Mouse (Mus musculus): ENCODE data around the gene Efcab7.

Gene Efcab7

DNA sequence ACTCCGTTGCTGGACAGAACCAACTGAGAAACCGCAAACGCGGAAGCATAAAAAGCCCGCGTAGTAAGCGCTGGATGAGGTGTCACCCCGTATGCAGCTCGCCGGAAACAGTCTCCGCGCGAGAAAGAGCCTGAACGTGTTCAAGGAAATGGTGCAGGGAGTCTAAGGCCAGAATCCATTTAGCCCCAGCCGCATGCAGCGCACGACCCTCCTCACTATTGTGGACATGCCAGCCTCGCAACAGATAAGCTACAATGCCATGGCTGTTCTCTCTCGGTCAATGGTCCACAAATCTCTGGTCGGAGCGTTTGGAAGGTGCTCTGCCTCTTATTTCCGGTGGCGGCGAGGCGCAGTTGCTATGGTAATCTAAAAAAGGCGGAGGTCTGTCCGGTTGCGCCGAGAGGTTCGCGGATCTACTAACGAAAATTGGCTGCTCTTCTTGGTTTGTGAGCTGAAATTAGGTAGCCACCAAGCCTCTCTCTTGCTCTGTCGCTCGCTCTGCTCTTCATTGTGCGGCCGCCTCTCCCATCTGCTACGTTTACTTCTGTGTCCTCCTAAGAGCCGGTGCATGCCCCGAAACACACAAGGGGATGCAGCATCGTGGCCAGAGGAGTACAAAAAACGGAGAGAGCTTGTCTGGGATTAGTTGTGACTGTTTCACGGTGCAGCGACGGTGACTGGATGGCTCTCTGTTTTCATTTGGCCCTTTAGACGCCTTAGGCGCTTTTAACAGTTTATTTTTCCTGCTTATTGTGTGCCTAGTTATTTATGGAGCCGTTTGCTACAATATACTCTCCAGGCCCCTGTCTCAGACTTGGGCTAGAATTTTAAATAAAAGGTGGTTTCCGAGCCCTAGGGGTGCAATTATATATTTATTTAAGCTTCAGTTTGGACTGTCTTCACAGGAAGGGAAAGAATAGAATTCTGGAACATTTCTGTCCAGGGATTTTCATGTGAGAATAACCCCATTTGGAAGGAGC, at the start of gene Efcab7:
Gene Efcab7, plus strand, starts transcription at position 105 of the 980 bp plus-strand sequence.
- DNase-seq = peak; percentile 89

DNA sequence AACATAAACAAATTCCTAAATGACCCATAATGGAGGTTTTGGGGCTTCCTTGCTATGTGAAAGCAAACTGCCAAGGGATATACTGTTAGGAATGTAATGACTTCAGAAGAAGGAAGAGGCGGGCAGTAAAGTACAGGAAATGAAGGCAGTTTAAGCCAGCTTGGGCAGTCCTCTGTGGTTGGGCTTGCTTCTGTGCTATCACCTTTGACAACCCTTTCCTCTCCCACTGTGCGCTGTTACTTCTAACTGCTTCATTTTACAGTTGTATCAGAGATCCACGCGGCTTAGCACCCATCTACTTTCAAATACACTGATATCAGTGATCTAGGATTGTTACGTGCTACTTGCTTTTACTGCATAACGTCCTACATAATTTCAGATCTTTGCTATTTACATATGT, 36.6 kb upstream of the Efcab7 start:
- DNase-seq = no peak

DNA sequence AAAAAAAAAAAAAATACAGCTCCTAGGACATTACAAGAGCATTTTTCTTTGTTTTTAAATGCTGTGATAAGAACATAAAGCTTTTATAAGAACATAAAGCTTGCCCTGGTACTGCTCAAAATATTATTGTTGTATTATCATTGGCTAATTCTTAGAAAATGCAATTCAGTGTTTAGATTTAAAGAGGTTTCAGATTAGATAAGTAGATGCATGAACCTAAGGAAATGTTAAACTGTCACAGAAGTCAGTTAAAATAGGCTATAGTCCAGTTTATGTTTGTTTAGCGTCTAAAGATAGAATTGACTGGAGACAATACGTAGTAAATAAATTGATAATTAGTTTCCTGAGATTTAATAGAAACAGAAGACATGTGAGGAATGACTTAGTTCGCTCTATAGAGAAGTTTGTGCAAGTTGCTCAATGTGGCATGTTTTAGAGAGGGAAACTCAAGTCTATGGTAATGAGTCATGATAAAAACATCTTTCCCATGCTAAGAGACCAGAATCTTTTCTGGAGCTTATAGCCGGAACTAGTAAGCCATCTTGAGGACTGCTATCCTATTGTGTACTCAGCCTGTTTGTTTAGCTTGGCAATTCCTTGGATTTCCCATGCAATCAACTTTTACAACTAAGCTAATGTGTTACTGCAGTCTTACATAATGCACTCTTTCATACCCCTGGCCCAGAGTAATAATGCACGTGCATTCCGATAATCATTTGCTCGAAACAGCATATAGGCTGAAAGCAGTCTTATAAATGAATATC, 12.1 kb upstream of the Efcab7 start:
- DNase-seq = no peak

DNA sequence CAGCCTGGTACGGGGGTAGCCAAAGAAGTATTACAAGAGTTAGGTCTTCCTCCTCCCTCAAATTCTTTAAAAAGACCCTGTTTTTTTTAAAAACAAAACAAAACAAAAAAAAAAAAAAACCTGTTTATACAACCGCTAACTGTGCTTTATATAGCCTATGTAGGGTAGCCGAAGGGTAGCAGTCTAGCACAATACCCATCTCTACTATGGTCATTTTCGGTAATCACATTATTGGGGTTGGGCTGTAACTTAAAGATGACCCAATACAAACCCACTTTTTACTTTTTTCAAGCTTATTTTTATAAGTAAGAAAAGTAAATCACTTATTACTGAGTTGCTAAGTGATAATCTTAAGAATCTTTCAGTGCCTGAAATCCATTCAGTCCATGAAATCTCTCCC, 661 bp upstream of the Efcab7 start:
- no peak for DNase-seq

DNA sequence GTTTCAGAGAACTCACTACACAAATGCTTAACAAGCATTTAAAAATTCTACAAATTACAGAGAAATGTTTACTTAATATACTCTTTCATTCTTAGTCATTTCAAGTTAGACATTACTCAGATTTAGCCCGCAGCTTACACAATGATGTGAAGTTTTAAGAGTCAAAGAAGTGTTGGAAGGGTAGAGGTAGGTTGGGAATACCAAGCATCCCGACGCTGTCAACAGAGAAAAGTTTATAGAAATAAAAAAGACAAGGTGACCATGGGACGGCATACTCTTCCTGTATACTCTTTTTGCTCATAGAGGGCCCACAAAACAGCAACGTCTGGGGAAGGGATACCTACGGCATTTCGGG, 282 bp upstream of the Efcab7 start:
- no peak for DNase-seq

DNA sequence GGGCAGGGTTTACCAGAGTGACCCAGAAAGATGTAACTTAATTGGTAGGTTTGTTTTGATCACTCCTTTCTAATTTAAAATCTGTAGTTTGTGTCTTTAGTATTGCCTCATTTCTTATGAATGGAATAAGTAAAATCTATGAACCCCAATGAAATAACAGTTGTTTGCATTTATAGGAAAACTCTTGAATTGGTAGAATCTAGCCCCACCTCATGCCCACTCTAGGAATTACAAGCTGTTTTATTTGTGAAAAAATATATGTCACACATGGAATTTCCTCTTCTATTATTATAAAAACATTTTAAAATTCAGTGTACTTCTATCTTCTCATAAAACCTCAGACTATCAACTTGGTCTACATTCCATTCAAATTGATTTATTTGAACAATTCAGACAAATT, 52.9 kb downstream of the Efcab7 start:
- peak; percentile 38 for DNase-seq

DNA sequence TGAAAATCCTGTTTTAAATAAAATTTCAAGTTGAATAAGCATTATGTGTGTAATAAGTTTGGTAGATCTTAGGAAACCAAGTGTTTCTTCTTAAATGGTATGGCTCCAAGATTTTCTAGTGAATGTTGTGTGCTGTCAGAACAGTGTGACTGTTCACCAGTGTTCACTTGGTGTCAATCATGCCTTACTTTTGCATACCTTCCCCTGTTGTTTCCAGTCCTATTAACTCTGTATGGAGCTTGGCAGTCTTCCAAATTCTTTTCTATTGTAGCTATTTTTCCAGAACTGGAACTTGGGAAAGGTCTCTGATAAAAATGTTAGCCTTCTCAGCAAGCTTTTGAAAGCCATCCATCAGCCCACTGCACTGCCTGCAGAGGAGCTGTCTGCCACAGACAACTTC, 53.4 kb downstream of the Efcab7 start:
- DNase-seq = no peak

DNA sequence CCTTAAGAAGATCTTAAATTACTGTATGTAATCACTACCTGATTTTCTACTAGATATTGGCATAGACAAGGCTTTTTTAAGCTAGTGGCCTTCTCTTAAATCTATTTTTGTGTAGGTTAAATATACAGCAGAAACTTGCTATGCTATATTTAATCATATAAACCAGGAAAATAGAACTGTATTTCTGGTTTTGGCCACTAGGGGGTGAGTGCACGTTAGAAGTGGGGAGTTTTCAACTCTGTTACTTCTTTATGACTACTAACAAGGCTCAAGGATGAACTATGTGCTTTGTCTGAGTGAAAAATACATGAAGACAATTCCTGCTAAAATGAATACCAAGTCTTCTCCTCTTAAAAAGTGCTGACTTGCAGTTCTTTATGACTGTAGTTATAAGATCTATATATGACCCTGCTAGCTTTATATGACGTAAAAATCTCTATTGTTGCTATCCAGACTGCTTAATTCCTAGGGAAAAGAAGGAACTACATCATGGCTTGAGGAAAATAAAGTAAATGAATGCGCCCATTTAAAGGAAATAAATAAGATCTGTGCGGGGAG, 85.0 kb downstream of the Efcab7 start:
- DNase-seq = no peak

DNA sequence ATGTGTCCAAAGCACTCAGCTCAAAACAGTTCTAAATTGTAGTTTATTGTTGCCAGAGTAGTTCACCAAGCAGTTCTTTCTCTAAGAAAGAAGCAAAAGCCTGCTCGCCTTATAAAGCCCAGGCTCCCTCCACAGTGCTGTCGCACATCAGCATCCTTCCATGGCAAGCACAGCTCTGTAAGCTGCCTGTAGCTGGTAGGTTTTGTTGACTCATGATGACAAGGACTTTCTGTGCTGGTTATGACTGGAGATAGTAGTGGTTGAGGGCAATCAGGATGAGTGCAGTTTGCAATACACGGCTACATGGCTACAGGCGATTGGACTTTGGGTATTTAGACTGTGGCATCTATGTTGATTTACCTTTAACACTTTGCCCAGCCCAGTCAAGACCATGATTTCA, 97.4 kb downstream of the Efcab7 start:
- DNase-seq = no peak

DNA sequence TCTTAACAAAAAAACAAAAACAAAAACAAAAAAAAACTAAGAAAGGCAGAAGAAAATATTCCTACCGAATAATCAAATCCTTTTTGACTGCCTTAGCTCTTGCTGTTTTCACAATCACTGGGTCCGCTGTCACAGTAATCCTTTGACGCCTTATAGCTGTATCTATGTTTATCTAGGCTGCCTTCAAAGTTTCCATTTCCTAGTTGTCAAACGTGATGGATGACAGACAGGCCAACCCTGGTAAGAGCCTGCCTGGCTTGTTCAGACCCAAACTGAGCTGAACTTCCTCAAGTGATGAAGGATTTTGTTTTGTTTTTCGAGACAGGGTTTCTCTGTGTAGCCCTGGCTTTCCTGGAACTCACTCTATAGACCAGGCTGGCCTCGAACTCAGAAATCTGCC, 99.5 kb downstream of the Efcab7 start:
- DNase-seq = no peak

DNA sequence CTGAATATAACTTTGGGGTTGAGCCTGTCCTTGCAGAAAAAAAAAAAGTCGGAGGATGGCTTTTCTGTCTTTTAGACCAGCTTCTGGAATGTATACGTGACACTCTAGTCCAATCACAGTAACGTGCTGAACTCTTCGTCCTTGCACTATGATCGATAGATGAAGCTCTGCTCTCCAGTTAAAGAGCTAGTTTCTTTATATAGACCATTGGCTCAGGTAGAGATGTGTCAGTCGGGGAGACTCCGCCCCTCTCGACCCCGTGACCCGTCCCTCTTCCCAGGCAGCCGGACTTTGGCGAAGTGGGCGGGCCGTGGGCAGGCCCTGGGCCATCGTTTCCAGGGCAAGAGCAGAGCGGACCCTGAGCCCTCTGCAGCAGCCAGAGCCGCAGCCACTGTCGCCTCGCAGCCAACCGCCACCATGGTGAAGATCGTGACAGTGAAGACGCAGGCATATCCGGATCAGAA, 100.2 kb downstream of the Efcab7 start, which contains the start of gene Pgm1:
Gene Pgm1, plus strand, starts transcription at position 266 of the 464 bp plus-strand sequence.
- DNase-seq = peak; percentile 90

DNA sequence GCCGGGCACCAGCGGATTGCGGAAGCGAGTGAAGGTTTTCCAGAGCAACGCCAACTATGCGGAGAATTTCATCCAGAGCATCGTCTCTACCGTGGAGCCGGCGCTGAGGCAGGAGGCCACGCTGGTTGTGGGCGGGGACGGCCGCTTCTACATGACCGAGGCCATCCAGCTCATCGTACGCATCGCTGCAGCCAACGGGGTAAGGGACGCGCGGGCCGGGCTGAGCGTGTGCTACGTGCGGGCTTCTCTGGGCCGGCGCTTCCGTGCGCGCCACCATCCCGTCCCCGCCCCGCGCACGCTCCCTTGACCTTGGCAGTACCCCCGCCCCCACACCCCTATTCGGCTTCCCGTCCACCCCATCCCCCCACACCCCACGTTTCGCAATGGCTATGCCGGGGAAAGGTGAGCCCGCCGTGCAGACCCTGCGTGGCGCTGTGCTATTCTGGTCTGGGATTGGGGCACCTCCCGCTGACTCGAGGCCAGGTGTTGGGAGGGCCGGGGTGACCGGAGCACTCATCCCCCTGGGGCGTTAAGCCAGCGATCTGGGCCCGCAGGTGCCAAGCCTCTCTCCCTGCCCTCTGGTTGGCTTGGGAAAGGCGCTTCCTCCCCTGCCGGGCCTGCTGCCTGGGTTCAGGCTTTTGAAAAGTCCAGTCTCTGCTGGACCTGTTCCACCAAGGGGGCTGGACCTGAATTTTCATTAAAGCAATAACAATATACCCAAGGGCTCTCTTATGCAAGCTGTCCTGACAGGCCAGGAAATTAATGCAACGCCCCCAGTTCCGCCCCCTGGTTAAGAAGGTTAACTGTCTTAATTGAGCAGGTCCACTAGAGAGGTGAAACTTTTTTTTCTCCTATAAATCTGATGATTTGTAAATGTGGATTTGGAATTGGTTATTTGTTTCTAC, 100.9 kb downstream of the Efcab7 start, which contains the start of gene Itgb3bp:
Gene Itgb3bp, minus strand, starts transcription at position 201 of the 905 bp plus-strand sequence.
- peak; percentile 81 for DNase-seq

DNA sequence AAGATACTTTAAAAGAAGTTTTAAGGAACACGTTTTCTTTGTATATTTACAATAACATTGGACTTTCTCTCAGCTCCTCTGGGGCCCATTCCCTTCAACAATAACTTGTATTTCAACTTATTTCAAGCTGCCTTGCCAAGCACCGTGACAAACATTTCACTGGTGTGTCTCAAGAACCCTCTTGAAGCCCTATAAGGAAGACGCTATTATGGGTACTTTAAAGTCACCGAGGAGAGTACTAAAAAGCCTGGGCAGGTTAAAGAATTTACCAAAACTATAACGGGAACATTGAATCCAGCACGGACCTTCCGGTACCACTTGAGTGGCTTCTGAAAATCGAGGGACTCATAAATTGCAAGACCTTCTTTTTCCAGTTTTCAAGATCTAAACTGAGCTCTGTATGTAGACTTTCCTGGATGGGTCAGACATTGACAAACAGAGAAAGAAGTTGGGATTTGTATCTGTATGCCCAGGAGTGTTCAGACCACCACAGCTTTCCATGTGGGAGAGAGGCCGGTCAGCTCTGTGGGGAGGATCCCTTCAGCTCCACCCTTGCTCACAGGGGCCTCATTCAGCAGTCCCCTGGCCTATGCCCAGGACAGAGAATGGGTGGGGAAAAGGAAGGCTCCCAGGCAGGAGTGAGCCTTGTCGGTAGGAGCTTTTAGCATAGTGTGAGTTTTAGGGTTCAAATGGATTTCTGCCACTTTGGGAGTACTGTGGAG, 101.7 kb downstream of the Efcab7 start:
- peak; percentile 20 for DNase-seq

DNA sequence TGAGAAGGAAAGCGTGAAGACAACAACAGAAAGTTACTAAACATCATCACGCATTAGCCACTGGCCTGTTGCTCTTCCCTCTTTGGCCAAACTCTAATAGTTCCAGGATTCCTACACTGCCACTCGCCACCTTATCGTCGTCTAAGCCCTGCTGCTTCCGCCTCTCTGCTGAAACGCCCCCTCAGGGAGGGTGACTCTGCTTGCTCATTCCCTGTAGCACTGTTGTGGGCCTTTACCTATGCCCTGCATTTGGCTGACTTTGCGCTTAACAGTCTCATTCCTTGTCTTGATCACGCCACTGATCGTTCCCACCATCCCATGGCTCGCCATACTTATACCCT, 102.2 kb downstream of the Efcab7 start:
- no peak for DNase-seq

DNA sequence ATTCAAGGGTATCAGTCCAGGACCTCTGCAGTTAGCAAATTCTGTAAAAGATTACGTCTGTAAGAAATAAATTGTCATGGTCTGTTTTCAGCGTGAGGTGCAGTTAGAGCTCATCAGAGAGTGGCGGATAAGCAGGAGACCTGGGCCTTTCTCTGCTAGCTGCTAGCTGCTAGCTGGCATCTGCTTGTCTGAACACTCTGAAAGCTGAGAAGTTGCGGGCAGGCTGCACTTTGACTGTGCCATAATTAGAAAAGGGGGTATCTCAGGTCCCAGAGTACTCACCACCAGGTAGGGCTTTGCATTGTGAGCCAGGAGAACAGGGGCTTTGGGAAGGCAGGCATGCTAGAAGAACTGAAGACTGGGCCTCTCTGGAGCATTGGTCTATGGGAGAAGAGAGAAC, 102.8 kb downstream of the Efcab7 start:
- no peak for DNase-seq

DNA sequence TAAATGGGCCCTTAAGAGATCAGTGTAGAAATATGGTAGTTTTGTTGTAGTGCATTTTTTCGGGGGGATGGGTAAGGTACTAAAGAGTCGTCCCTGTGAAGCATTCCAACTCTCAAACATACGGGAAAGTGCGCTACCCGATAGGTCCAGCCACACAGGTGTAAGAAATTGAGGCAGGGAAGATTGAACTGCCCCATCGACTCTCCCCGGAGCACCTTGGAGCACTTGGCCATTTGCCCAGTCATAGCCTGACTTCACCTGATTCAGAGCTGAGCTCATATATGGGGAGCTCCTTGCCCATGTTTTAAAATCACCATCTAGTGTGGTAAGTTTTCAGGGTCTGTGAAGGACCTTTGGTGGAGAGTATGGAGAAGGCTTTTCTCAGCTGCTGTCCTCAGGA, 105.9 kb downstream of the Efcab7 start:
- peak; percentile 24 for DNase-seq

DNA sequence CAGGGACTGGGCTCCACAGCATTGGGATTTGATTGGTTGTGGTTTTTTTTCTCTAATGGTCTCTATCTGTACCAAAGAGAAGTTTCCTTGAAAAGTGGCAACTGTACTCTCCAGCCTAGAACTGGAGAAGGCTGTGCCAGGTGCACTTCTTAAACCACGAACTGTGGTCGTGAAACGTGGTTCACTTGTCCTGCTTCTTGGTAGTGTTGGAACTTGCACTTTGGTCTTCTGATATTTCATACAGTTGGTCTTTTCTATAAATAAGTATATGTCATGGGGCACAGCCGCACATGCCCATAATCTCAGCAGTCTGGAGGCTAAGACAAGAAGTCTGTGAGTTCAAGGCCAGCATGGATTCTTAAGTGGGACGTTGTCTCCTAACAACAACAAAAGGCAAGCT, 107.3 kb downstream of the Efcab7 start:
- no peak for DNase-seq

DNA sequence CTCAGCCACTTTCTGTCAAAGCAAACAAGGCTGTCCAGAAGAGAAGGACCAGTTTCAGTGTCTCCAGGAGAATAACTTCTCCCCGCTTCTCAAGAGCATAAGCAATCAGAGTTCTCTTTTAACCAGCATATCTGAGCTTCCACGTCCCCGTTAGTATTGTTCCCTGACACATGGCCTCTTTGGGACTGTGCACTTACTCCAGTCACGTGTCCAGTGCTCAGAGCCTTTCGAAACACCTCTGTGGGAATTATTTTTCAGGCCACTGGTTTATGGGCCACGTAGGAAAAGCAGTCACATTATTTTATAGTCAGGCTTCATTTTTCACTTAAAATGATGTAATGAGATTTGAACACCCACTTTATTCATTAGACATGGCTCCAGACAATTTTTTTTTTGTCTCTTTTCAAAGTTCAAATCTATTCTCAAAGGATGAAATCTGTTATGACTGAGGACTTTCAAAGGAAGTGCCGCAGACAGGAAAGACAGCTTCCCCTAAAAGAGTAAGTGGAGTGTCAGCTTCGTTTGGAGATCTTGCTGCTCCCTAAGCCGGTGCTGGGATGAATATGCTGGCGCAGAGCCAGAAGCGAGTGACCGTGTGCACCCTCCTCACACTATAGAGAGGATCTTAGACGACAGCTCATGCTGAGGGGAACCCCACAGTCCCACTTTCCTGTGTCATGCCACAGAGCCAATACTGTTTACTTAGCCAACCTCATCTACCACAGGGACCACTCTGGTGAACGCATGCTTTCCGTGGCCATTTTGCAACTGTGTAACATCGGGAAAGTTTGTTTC, 110.9 kb downstream of the Efcab7 start:
- DNase-seq = peak; percentile 33

DNA sequence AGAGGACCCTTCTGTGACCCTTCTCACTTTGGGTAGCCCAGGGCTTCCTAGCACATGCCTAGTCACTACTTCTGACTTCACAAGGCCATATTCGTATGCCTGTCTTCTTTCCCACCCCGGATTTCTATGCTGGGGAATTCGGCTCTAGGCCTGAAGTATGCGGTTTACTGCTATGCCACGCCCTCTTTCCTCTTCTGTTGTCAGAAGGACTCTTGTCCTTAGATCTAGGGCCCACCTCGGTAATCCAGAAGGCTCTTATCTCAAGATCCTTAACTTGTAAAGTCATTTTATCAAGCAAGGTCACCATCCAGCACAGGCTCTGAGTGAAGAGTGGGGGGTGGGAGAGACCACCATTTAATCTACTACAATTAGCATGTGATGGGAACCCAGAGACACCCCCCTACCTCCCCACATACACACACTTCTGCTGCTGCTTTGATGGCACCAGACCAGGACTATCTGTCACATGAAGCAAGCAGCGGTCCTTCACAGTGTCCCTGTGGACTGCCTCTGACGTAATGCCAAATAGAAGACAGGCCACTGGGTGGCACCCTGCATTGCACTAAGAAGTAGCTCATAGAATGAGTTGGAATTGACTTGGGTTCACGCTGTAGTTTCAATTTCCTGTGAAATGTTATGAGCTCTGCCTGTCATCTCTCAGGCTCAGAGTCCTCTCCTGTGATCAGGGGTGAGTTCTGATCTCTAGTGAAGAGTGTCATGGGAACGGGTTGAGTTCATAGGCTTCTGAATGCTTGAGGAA, 112.8 kb downstream of the Efcab7 start:
- DNase-seq = peak; percentile 72

DNA sequence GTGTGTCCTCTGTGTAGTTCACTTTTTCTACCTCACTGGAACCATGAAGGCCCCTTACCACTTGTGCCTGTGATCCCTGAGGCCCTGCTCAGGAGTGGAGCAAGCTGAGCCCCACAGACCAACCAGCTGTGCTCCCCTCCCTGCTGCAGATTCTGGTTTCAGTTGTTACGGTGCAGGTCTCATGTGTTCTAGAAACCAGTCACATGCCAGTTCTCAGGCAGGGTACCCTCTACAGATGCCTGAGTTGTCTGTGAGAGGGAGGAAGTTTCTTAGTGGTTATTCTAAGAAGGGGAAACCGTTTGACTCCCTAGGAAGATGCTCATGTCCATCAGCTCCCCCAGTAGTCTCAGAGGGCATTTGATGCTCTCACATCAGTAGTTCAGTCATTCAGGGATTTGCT, 115.6 kb downstream of the Efcab7 start:
- DNase-seq = no peak
